Mouse (Mus musculus): ENCODE data around the gene Npr2. TPM values are rescaled to one million over a fixed set of nuclear protein-coding genes. Genes with fewer than 3 reads are reported as not detected.

The Npr2 gene
- polyA plus RNA-seq, 1 experiment from 2014 or later, result 4.9 TPM

- Histone ChIP-seq H3K9me3 (ENCODE audit: control insufficient read depth, low read length) (no peaks in the 10 kb centered on the region), H3K36me3 (ENCODE audit: control insufficient read depth, insufficient read depth, low read length) (no peaks in the 10 kb centered on the region), H3K27me3 (replicated peaks; ENCODE audit: control insufficient read depth, insufficient read depth, low read length) (peaks cover 8% of the 10 kb centered on the region), H3K4me1 (ENCODE audit: control insufficient read depth, insufficient read depth, low read length) (peaks cover 5% of the 10 kb centered on the region), H3K4me3 (ENCODE audit: low read length) (no peak overlapping the region), H3K9ac (ENCODE audit: low read depth, low read length) (no peak overlapping the region), H3K4me2 (ENCODE audit: low read depth, low read length) (no peak overlapping the region), H3K27ac (ENCODE audit: low read length) (no peak overlapping the region)
- 18% methylated on average over 4 of the region's 4 CpGs for WGBS
- ATAC-seq, result no peak
Observed at GRCm38 (mm10) chr4:43666412-43666811, 34.7 kb downstream of the Npr2 start.

- Histone ChIP-seq H3K9me3 (ENCODE audit: control insufficient read depth, low read length) (no peaks in the 10 kb centered on the region), H3K27ac (ENCODE audit: low read length) (peak within 1 kb of the TSS; percentile 49; the same call in 1 of the 2 replicates), H3K9ac (ENCODE audit: low read depth, low read length) (peak within 1 kb of the TSS; percentile 90), H3K4me2 (ENCODE audit: low read depth, low read length) (peak within 1 kb of the TSS; percentile 85), H3K36me3 (ENCODE audit: control insufficient read depth, insufficient read depth, low read length) (no peaks in the 10 kb centered on the region), H3K4me1 (ENCODE audit: control insufficient read depth, insufficient read depth, low read length) (peaks cover 5% of the 10 kb centered on the region), H3K4me3 (ENCODE audit: low read length) (peak within 1 kb of the TSS; percentile 83), H3K27me3 (replicated peaks; ENCODE audit: control insufficient read depth, insufficient read depth, low read length) (peaks cover 5% of the 10 kb centered on the region; the same call in 1 of the 2 replicates)
- 1% methylated on average over 33 of the region's 41 CpGs for WGBS
- ATAC-seq, result peak; percentile 97
Observed at GRCm38 (mm10) chr4:43668782-43669427, 37.2 kb downstream of the Npr2 start, which contains the start of the genes Tmem8b and Fam221b. Tmem8b (plus strand) TSS chr4:43668971. Fam221b (minus strand) TSS chr4:43669145.

- Histone ChIP-seq H3K9me3 (ENCODE audit: control insufficient read depth, low read length) (no peaks in the 10 kb centered on the region), H3K27ac (ENCODE audit: low read length) (peak overlapping the region; percentile 49; the same call in 1 of the 2 replicates), H3K4me1 (ENCODE audit: control insufficient read depth, insufficient read depth, low read length) (peaks cover 5% of the 10 kb centered on the region), H3K4me2 (ENCODE audit: low read depth, low read length) (peak overlapping the region; percentile 85), H3K4me3 (ENCODE audit: low read length) (peak overlapping the region; percentile 83), H3K36me3 (ENCODE audit: control insufficient read depth, insufficient read depth, low read length) (no peaks in the 10 kb centered on the region), H3K9ac (ENCODE audit: low read depth, low read length) (peak overlapping the region; percentile 90), H3K27me3 (replicated peaks; ENCODE audit: control insufficient read depth, insufficient read depth, low read length) (peaks cover 5% of the 10 kb centered on the region; the same call in 1 of the 2 replicates)
- peak; percentile 83 for ATAC-seq
- WGBS, result 0% methylated on average over 21 of the region's 25 CpGs
Observed at GRCm38 (mm10) chr4:43669428-43669794, 37.7 kb downstream of the Npr2 start.

GRCm38 (mm10) chr4:43672070-43672469 lies 40.3 kb downstream of the Npr2 start:
- no peak overlapping the region for H3K4me3 ChIP-seq (ENCODE audit: low read length)
- H3K9me3 ChIP-seq (ENCODE audit: control insufficient read depth, low read length), result no peaks in the 10 kb centered on the region
- ATAC-seq, result no peak
- H3K27ac ChIP-seq (ENCODE audit: low read length), result no peak overlapping the region
- no peak overlapping the region for H3K4me2 ChIP-seq (ENCODE audit: low read depth, low read length)
- H3K4me1 ChIP-seq (ENCODE audit: control insufficient read depth, insufficient read depth, low read length), result peaks cover 5% of the 10 kb centered on the region
- H3K9ac ChIP-seq (ENCODE audit: low read depth, low read length), result 0 out of 2 replicates have a peak overlapping the region, but pooled peaks have one; percentile 11
- WGBS, result 9% methylated on average over 2 of the region's 2 CpGs
- no peaks in the 10 kb centered on the region for H3K36me3 ChIP-seq (ENCODE audit: control insufficient read depth, insufficient read depth, low read length)
- no peaks in the 10 kb centered on the region for H3K27me3 ChIP-seq (replicated peaks; ENCODE audit: control insufficient read depth, insufficient read depth, low read length)

GRCm38 (mm10) chr4:43673703-43674102 lies 42.0 kb downstream of the Npr2 start:
- no peak overlapping the region for H3K9ac ChIP-seq (ENCODE audit: low read depth, low read length)
- 74% methylated on average over 8 of the region's 8 CpGs for WGBS
- no peak for ATAC-seq

GRCm38 (mm10) chr4:43674974-43675373 lies 43.2 kb downstream of the Npr2 start:
- Histone ChIP-seq H3K4me1 (ENCODE audit: control insufficient read depth, insufficient read depth, low read length) (peaks cover 2% of the 10 kb centered on the region), H3K9me3 (ENCODE audit: control insufficient read depth, low read length) (no peaks in the 10 kb centered on the region), H3K27ac (ENCODE audit: low read length) (no peak overlapping the region), H3K4me3 (ENCODE audit: low read length) (no peak overlapping the region), H3K27me3 (replicated peaks; ENCODE audit: control insufficient read depth, insufficient read depth, low read length) (no peaks in the 10 kb centered on the region), H3K9ac (ENCODE audit: low read depth, low read length) (no peak overlapping the region), H3K4me2 (ENCODE audit: low read depth, low read length) (no peak overlapping the region), H3K36me3 (ENCODE audit: control insufficient read depth, insufficient read depth, low read length) (no peaks in the 10 kb centered on the region)
- ATAC-seq, result peak; percentile 41; the same call in 1 of the 2 replicates
- 60% methylated on average over 5 of the region's 5 CpGs for WGBS

More at GRCm38 (mm10) chr4:43673703-43674102, 42.0 kb downstream of the Npr2 start:
- Histone ChIP-seq H3K36me3 (ENCODE audit: control insufficient read depth, insufficient read depth, low read length) (no peaks in the 10 kb centered on the region), H3K27ac (ENCODE audit: low read length) (no peak overlapping the region), H3K4me2 (ENCODE audit: low read depth, low read length) (no peak overlapping the region), H3K9me3 (ENCODE audit: control insufficient read depth, low read length) (no peaks in the 10 kb centered on the region), H3K27me3 (replicated peaks; ENCODE audit: control insufficient read depth, insufficient read depth, low read length) (no peaks in the 10 kb centered on the region), H3K4me1 (ENCODE audit: control insufficient read depth, insufficient read depth, low read length) (peaks cover 5% of the 10 kb centered on the region), H3K4me3 (ENCODE audit: low read length) (no peak overlapping the region)

- no peak overlapping the region for H3K4me3 ChIP-seq (ENCODE audit: low read length)
- H3K9me3 ChIP-seq (ENCODE audit: control insufficient read depth, low read length), result no peaks in the 10 kb centered on the region
- ATAC-seq, result peak; percentile 63
- H3K4me1 ChIP-seq (ENCODE audit: control insufficient read depth, insufficient read depth, low read length), result no peaks in the 10 kb centered on the region; the same call in 1 of the 2 replicates
- H3K27me3 ChIP-seq (replicated peaks; ENCODE audit: control insufficient read depth, insufficient read depth, low read length), result no peaks in the 10 kb centered on the region
- no peak overlapping the region for H3K4me2 ChIP-seq (ENCODE audit: low read depth, low read length)
- H3K27ac ChIP-seq (ENCODE audit: low read length), result no peak overlapping the region
- 65% methylated on average over 4 of the region's 4 CpGs for WGBS
- no peaks in the 10 kb centered on the region for H3K36me3 ChIP-seq (ENCODE audit: control insufficient read depth, insufficient read depth, low read length)
- H3K9ac ChIP-seq (ENCODE audit: low read depth, low read length), result no peak overlapping the region
Observed at GRCm38 (mm10) chr4:43675608-43676007, 43.9 kb downstream of the Npr2 start.

- H3K4me2 ChIP-seq (ENCODE audit: low read depth, low read length), result no peak overlapping the region
- no peaks in the 10 kb centered on the region for H3K9me3 ChIP-seq (ENCODE audit: control insufficient read depth, low read length)
- no peak for ATAC-seq
- WGBS, result 86% methylated on average over 6 of the region's 6 CpGs
- H3K36me3 ChIP-seq (ENCODE audit: control insufficient read depth, insufficient read depth, low read length), result no peaks in the 10 kb centered on the region
- H3K4me3 ChIP-seq (ENCODE audit: low read length), result no peak overlapping the region
- H3K4me1 ChIP-seq (ENCODE audit: control insufficient read depth, insufficient read depth, low read length), result no peaks in the 10 kb centered on the region; the same call in 1 of the 2 replicates
- H3K27ac ChIP-seq (ENCODE audit: low read length), result no peak overlapping the region
- no peaks in the 10 kb centered on the region for H3K27me3 ChIP-seq (replicated peaks; ENCODE audit: control insufficient read depth, insufficient read depth, low read length)
- H3K9ac ChIP-seq (ENCODE audit: low read depth, low read length), result no peak overlapping the region
Observed at GRCm38 (mm10) chr4:43678541-43678940, 46.8 kb downstream of the Npr2 start.

GRCm38 (mm10) chr4:43679416-43680043 lies 47.8 kb downstream of the Npr2 start:
- WGBS, result 81% methylated on average over 7 of the region's 7 CpGs
- Histone ChIP-seq H3K9ac (ENCODE audit: low read depth, low read length) (no peak overlapping the region), H3K4me2 (ENCODE audit: low read depth, low read length) (no peak overlapping the region), H3K36me3 (ENCODE audit: control insufficient read depth, insufficient read depth, low read length) (no peaks in the 10 kb centered on the region), H3K27me3 (replicated peaks; ENCODE audit: control insufficient read depth, insufficient read depth, low read length) (no peaks in the 10 kb centered on the region), H3K27ac (ENCODE audit: low read length) (no peak overlapping the region), H3K4me3 (ENCODE audit: low read length) (no peak overlapping the region), H3K9me3 (ENCODE audit: control insufficient read depth, low read length) (no peaks in the 10 kb centered on the region), H3K4me1 (ENCODE audit: control insufficient read depth, insufficient read depth, low read length) (no peaks in the 10 kb centered on the region; the same call in 1 of the 2 replicates)
- no peak for ATAC-seq

Measured in intestine, embryonic 16.5 days (tissue).